Mouse (Mus musculus): ENCODE measurements around the gene Gm11985. TPM values are rescaled to one million over a fixed set of nuclear protein-coding genes. Genes with fewer than 3 reads are reported as not detected.

Gm11985 gene
- total and polyA plus RNA-seq, 3 experiments: not detected

- no peak for DNase-seq (ENCODE audit: extremely low read depth)
- no peaks in the 10 kb centered on the region for H3K36me3 ChIP-seq (replicated peaks in 1 of 2; ENCODE audit: control insufficient read depth in 1 of 2, insufficient read depth in 1 of 2, low read length in 1 of 2)
- no peak overlapping the region for H3K27ac ChIP-seq (ENCODE audit: insufficient read depth, low read depth)
- H3K4me1 ChIP-seq (ENCODE audit: control insufficient read depth in 1 of 2, insufficient read depth in 2 of 2): no peaks in the 10 kb centered on the region
- H3K27me3 ChIP-seq (replicated peaks): peaks cover 31% of the 10 kb centered on the region
- H3K4me3 ChIP-seq (replicated peaks in 1 of 3; ENCODE audit: low read depth in 2 of 3, low read length in 2 of 3, poor library complexity in 1 of 3): no peak overlapping the region
- H3K4me2 ChIP-seq (ENCODE audit: insufficient read depth, low read depth, poor library complexity, severe bottlenecking): no peak overlapping the region
- dilution Hi-C loops (cut with MboI; ENCODE audit: extremely low pct_ligation_motif_present, extremely low pct_unique_long_range_greater_than_20kb, low sequenced_read_pairs): no loop called here
- in situ Hi-C loops (cut with MboI; ENCODE audit: low pct_ligation_motif_present, low pct_unique_long_range_greater_than_20kb, low sequenced_read_pairs): no loop called here
- no peak overlapping the region for H3K9ac ChIP-seq (ENCODE audit: insufficient read depth, low read depth)
- no peak for TF ChIP-seq E2F4 (IDR thresholded peaks at IDR 0.05; ENCODE audit: insufficient replicate concordance, low read depth, low read length)
- no peak for TF ChIP-seq POLR2A (IDR thresholded peaks at IDR 0.05; ENCODE audit: low read depth, low read length)
- TF ChIP-seq JUN (IDR thresholded peaks at IDR 0.05; ENCODE audit: insufficient read depth, low read depth, low read length): no peak
- no peak for TF ChIP-seq NELFE (IDR thresholded peaks at IDR 0.05; ENCODE audit: low read depth, low read length)
- TF ChIP-seq RCOR1 (conservative IDR thresholded peaks at IDR 0.05; ENCODE audit: low read depth, low read length): no peak
- TF ChIP-seq GABPA (IDR thresholded peaks at IDR 0.05; ENCODE audit: insufficient replicate concordance, low read depth, low read length): no peak
- TF ChIP-seq MAZ (IDR thresholded peaks at IDR 0.05; ENCODE audit: low read depth, low read length): no peak
- TF ChIP-seq SMC3 (IDR thresholded peaks at IDR 0.05; ENCODE audit: low read depth, low read length): no peak
- TF ChIP-seq ETS1 (conservative IDR thresholded peaks at IDR 0.05; ENCODE audit: low read depth, low read length): no peak
- no peak for TF ChIP-seq PAX5 (IDR thresholded peaks at IDR 0.05; ENCODE audit: low read length)
- no peak for TF ChIP-seq ZC3H11A (IDR thresholded peaks at IDR 0.05; ENCODE audit: low read depth, low read length)
- TF ChIP-seq ZMIZ1 (IDR thresholded peaks at IDR 0.05; ENCODE audit: low read depth, low read length): no peak
- TF ChIP-seq POLR2AphosphoS2 (IDR thresholded peaks at IDR 0.05; ENCODE audit: low read depth, low read length): no peak
- TF ChIP-seq UBTF (IDR thresholded peaks at IDR 0.05; ENCODE audit: low read depth, low read length): no peak
- no peaks in the 10 kb centered on the region for H3K79me2 ChIP-seq (replicated peaks; ENCODE audit: control insufficient read depth, extremely low read depth, insufficient read depth, poor library complexity, severe bottlenecking)
- H3K9me3 ChIP-seq (replicated peaks; ENCODE audit: low read length): peaks cover 30% of the 10 kb centered on the region
These were observed 3.9 kb downstream of the Gm11985 start for GRCm38 (mm10) chr11:7184420-7184819.

DNA sequence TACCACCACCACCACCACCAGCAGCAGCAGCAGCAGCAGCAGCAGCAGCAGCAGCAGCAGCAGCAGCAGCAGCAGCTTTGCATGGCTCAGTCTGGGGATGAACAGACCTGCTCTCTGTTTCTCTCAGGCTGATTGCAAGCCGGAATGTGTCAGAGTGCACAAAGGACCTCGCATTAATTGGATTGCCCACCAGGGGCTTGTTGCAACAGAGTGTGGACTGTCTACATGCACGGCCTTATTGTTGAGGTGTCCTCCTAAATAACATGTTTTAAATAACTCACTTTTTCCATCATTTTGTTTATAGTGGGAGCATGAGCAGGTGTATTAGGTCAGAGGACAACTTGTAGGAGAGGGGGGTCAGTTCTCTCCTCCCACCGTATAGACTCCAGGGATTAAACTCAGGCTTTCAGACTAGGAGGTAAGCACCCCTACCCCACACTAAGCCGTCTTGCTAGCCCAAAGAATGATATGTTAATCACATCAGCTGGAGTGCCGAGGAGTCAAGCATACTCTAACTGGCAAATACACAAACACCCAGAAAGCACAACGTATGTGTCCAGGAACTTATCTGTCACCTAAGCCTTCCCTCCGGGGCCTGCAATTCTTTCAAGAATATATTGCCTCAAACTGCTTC is 5.8 kb downstream of the Gm11985 start:
- no peak overlapping the region for H3K4me2 ChIP-seq (ENCODE audit: insufficient read depth, low read depth, poor library complexity, severe bottlenecking)
- TF ChIP-seq E2F4 (IDR thresholded peaks at IDR 0.05; ENCODE audit: insufficient replicate concordance, low read depth, low read length): no peak
- TF ChIP-seq ZNF384 (IDR thresholded peaks at IDR 0.05; ENCODE audit: low read depth, low read length): no peak
- no peak for TF ChIP-seq CHD2 (IDR thresholded peaks at IDR 0.05; ENCODE audit: low read length)
- no peak for TF ChIP-seq IRF4 (IDR thresholded peaks at IDR 0.05; ENCODE audit: low read depth, low read length)
- TF ChIP-seq MAFK (IDR thresholded peaks at IDR 0.05; ENCODE audit: insufficient replicate concordance, low read length): no peak
- TF ChIP-seq MEF2A (IDR thresholded peaks at IDR 0.05; ENCODE audit: borderline replicate concordance, low read depth, low read length): no peak
- TF ChIP-seq ELF1 (IDR thresholded peaks at IDR 0.05; ENCODE audit: low read depth, low read length): no peak
- TF ChIP-seq JUND (conservative IDR thresholded peaks at IDR 0.05; ENCODE audit: low read depth, low read length): no peak
- no peak for TF ChIP-seq MAZ (IDR thresholded peaks at IDR 0.05; ENCODE audit: low read depth, low read length)
- TF ChIP-seq NELFE (IDR thresholded peaks at IDR 0.05; ENCODE audit: low read depth, low read length): no peak
- no peak for TF ChIP-seq PAX5 (IDR thresholded peaks at IDR 0.05; ENCODE audit: low read length)
- no peak for TF ChIP-seq SIN3A (IDR thresholded peaks at IDR 0.05; ENCODE audit: low read length)
- no peak for TF ChIP-seq BHLHE40 (IDR thresholded peaks at IDR 0.05; ENCODE audit: low read depth, low read length)
- TF ChIP-seq USF1 (IDR thresholded peaks at IDR 0.05; ENCODE audit: low read depth, low read length): no peak
- TF ChIP-seq ZC3H11A (IDR thresholded peaks at IDR 0.05; ENCODE audit: low read depth, low read length): no peak
- no peak for TF ChIP-seq EP300 (IDR thresholded peaks at IDR 0.05; ENCODE audit: low read length)
- no peak for DNase-seq (ENCODE audit: extremely low read depth)
- H3K9ac ChIP-seq (ENCODE audit: insufficient read depth, low read depth): no peak overlapping the region
- no peaks in the 10 kb centered on the region for H3K79me2 ChIP-seq (replicated peaks; ENCODE audit: control insufficient read depth, extremely low read depth, insufficient read depth, poor library complexity, severe bottlenecking)
- peaks cover 33% of the 10 kb centered on the region for H3K27me3 ChIP-seq (replicated peaks)
- no peak overlapping the region for H3K27ac ChIP-seq (ENCODE audit: insufficient read depth, low read depth)
- H3K36me3 ChIP-seq (replicated peaks in 1 of 2; ENCODE audit: control insufficient read depth in 1 of 2, insufficient read depth in 1 of 2, low read length in 1 of 2): no peaks in the 10 kb centered on the region
- no peak overlapping the region for H3K4me3 ChIP-seq (replicated peaks in 1 of 3; ENCODE audit: low read depth in 2 of 3, low read length in 2 of 3, poor library complexity in 1 of 3)
- H3K9me3 ChIP-seq (replicated peaks; ENCODE audit: low read length): peaks cover 27% of the 10 kb centered on the region
- in situ Hi-C loops (cut with MboI; ENCODE audit: low pct_ligation_motif_present, low pct_unique_long_range_greater_than_20kb, low sequenced_read_pairs): no loop called here
- dilution Hi-C loops (cut with MboI; ENCODE audit: extremely low pct_ligation_motif_present, extremely low pct_unique_long_range_greater_than_20kb, low sequenced_read_pairs): no loop called here
- H3K4me1 ChIP-seq (ENCODE audit: control insufficient read depth in 1 of 2, insufficient read depth in 2 of 2): no peaks in the 10 kb centered on the region
